Mouse (Mus musculus): Measurements from ENCODE around the gene 4930595D18Rik. TPM values are rescaled to one million over a fixed set of nuclear protein-coding genes. Genes with fewer than 3 reads are reported as not detected.

The 4930595D18Rik gene
- polyA plus RNA-seq, 1 experiment: not detected

- no peak for TF ChIP-seq GATA1 (IDR thresholded peaks at IDR 0.05; ENCODE audit: borderline replicate concordance, low read length)
- no peak for TF ChIP-seq FLI1 (IDR thresholded peaks at IDR 0.05; ENCODE audit: low read length)
- H3K27me3 ChIP-seq (replicated peaks): no peaks in the 10 kb centered on the region
- no peaks in the 10 kb centered on the region for H3K9me3 ChIP-seq
- no peak overlapping the region for H3K4me3 ChIP-seq (replicated peaks)
- H3K4me1 ChIP-seq: peaks cover 66% of the 10 kb centered on the region
- peaks cover 42% of the 10 kb centered on the region for H3K36me3 ChIP-seq (replicated peaks; ENCODE audit: low read length)
These were observed 18.8 kb upstream of the 4930595D18Rik start for GRCm38 (mm10) chr12:111203076-111203475.

- H3K4me3 ChIP-seq (replicated peaks): no peak overlapping the region
- H3K27me3 ChIP-seq (replicated peaks): no peaks in the 10 kb centered on the region
- H3K36me3 ChIP-seq (replicated peaks; ENCODE audit: low read length): peaks cover 42% of the 10 kb centered on the region
- H3K4me1 ChIP-seq: peaks cover 86% of the 10 kb centered on the region
- TF ChIP-seq GATA1 (IDR thresholded peaks at IDR 0.05; ENCODE audit: borderline replicate concordance, low read length) (no peak), FLI1 (IDR thresholded peaks at IDR 0.05; ENCODE audit: low read length) (no peak)
- H3K9me3 ChIP-seq: no peaks in the 10 kb centered on the region
These were observed 12.3 kb upstream of the 4930595D18Rik start for GRCm38 (mm10) chr12:111196548-111196947.

GRCm38 (mm10) chr12:111193331-111193730, 9.0 kb upstream of the 4930595D18Rik start:
- H3K27me3 ChIP-seq (replicated peaks): no peaks in the 10 kb centered on the region
- H3K4me3 ChIP-seq (replicated peaks): peak overlapping the region; percentile 46
- peaks cover 48% of the 10 kb centered on the region for H3K36me3 ChIP-seq (replicated peaks; ENCODE audit: low read length)
- peaks cover 91% of the 10 kb centered on the region for H3K4me1 ChIP-seq
- H3K9me3 ChIP-seq: no peaks in the 10 kb centered on the region
- no peak for TF ChIP-seq FLI1 (IDR thresholded peaks at IDR 0.05; ENCODE audit: low read length)

- H3K36me3 ChIP-seq (replicated peaks; ENCODE audit: low read length): peaks cover 48% of the 10 kb centered on the region
- TF ChIP-seq GATA1 (IDR thresholded peaks at IDR 0.05; ENCODE audit: borderline replicate concordance, low read length) (no peak), FLI1 (IDR thresholded peaks at IDR 0.05; ENCODE audit: low read length) (no peak)
These were observed 8.5 kb upstream of the 4930595D18Rik start for GRCm38 (mm10) chr12:111192777-111193176.

GRCm38 (mm10) chr12:111190891-111191290, 6.6 kb upstream of the 4930595D18Rik start:
- TF ChIP-seq GATA1 (IDR thresholded peaks at IDR 0.05; ENCODE audit: borderline replicate concordance, low read length) (no peak), FLI1 (IDR thresholded peaks at IDR 0.05; ENCODE audit: low read length) (no peak)
- Histone ChIP-seq H3K4me3 (replicated peaks) (peak overlapping the region; percentile 60), H3K27me3 (replicated peaks) (no peaks in the 10 kb centered on the region), H3K9me3 (no peaks in the 10 kb centered on the region), H3K36me3 (replicated peaks; ENCODE audit: low read length) (peaks cover 40% of the 10 kb centered on the region), H3K4me1 (peaks cover 100% of the 10 kb centered on the region)

More at GRCm38 (mm10) chr12:111192777-111193176, 8.5 kb upstream of the 4930595D18Rik start:
- Histone ChIP-seq H3K9me3 (no peaks in the 10 kb centered on the region), H3K4me1 (peaks cover 94% of the 10 kb centered on the region), H3K4me3 (replicated peaks) (peak overlapping the region; percentile 62), H3K27me3 (replicated peaks) (no peaks in the 10 kb centered on the region)

- Histone ChIP-seq H3K4me1 (peaks cover 100% of the 10 kb centered on the region), H3K4me3 (replicated peaks) (no peak overlapping the region), H3K27me3 (replicated peaks) (no peaks in the 10 kb centered on the region), H3K36me3 (replicated peaks; ENCODE audit: low read length) (peaks cover 40% of the 10 kb centered on the region), H3K9me3 (no peaks in the 10 kb centered on the region)
- TF ChIP-seq GATA1 (IDR thresholded peaks at IDR 0.05; ENCODE audit: borderline replicate concordance, low read length) (no peak), FLI1 (IDR thresholded peaks at IDR 0.05; ENCODE audit: low read length) (no peak)
These were observed 6.1 kb upstream of the 4930595D18Rik start for GRCm38 (mm10) chr12:111190355-111190754.

GRCm38 (mm10) chr12:111188295-111188694, 4.0 kb upstream of the 4930595D18Rik start:
- no peaks in the 10 kb centered on the region for H3K27me3 ChIP-seq (replicated peaks)
- H3K4me3 ChIP-seq (replicated peaks): no peak overlapping the region
- TF ChIP-seq FLI1 (IDR thresholded peaks at IDR 0.05; ENCODE audit: low read length) (no peak), GATA1 (IDR thresholded peaks at IDR 0.05; ENCODE audit: borderline replicate concordance, low read length) (no peak)
- peaks cover 99% of the 10 kb centered on the region for H3K4me1 ChIP-seq
- peaks cover 51% of the 10 kb centered on the region for H3K36me3 ChIP-seq (replicated peaks; ENCODE audit: low read length)
- no peaks in the 10 kb centered on the region for H3K9me3 ChIP-seq

GRCm38 (mm10) chr12:111186986-111187385, 2.7 kb upstream of the 4930595D18Rik start:
- Histone ChIP-seq H3K27me3 (replicated peaks) (no peaks in the 10 kb centered on the region), H3K4me3 (replicated peaks) (peak overlapping the region; percentile 85), H3K4me1 (peaks cover 99% of the 10 kb centered on the region), H3K36me3 (replicated peaks; ENCODE audit: low read length) (peaks cover 52% of the 10 kb centered on the region), H3K9me3 (no peaks in the 10 kb centered on the region)
- no peak for TF ChIP-seq FLI1 (IDR thresholded peaks at IDR 0.05; ENCODE audit: low read length)
- no peak for TF ChIP-seq GATA1 (IDR thresholded peaks at IDR 0.05; ENCODE audit: borderline replicate concordance, low read length)

GRCm38 (mm10) chr12:111182378-111182777, 1.9 kb downstream of the 4930595D18Rik start:
- Histone ChIP-seq H3K27me3 (replicated peaks) (no peaks in the 10 kb centered on the region), H3K36me3 (replicated peaks; ENCODE audit: low read length) (peaks cover 47% of the 10 kb centered on the region), H3K4me3 (replicated peaks) (no peak overlapping the region), H3K4me1 (peaks cover 82% of the 10 kb centered on the region), H3K9me3 (no peaks in the 10 kb centered on the region)
- TF ChIP-seq FLI1 (IDR thresholded peaks at IDR 0.05; ENCODE audit: low read length) (no peak), GATA1 (IDR thresholded peaks at IDR 0.05; ENCODE audit: borderline replicate concordance, low read length) (no peak)

- H3K4me3 ChIP-seq (replicated peaks): no peak overlapping the region
- no peak for TF ChIP-seq GATA1 (IDR thresholded peaks at IDR 0.05; ENCODE audit: borderline replicate concordance, low read length)
- no peak for TF ChIP-seq FLI1 (IDR thresholded peaks at IDR 0.05; ENCODE audit: low read length)
- peaks cover 47% of the 10 kb centered on the region for H3K36me3 ChIP-seq (replicated peaks; ENCODE audit: low read length)
- H3K4me1 ChIP-seq: peaks cover 77% of the 10 kb centered on the region
- H3K9me3 ChIP-seq: no peaks in the 10 kb centered on the region
- no peaks in the 10 kb centered on the region for H3K27me3 ChIP-seq (replicated peaks)
These were observed 2.4 kb downstream of the 4930595D18Rik start for GRCm38 (mm10) chr12:111181848-111182247.

GRCm38 (mm10) chr12:111178772-111179171, 5.5 kb downstream of the 4930595D18Rik start:
- TF ChIP-seq GATA1 (IDR thresholded peaks at IDR 0.05; ENCODE audit: borderline replicate concordance, low read length) (no peak), FLI1 (IDR thresholded peaks at IDR 0.05; ENCODE audit: low read length) (no peak)
- peaks cover 57% of the 10 kb centered on the region for H3K36me3 ChIP-seq (replicated peaks; ENCODE audit: low read length)
- H3K4me3 ChIP-seq (replicated peaks): no peak overlapping the region
- peaks cover 53% of the 10 kb centered on the region for H3K4me1 ChIP-seq
- H3K9me3 ChIP-seq: no peaks in the 10 kb centered on the region
- H3K27me3 ChIP-seq (replicated peaks): no peaks in the 10 kb centered on the region

Measured in megakaryocyte, embryonic 14.5 days (primary cell).